Mouse (Mus musculus): ENCODE measurements around the gene Ankzf1. TPM values are rescaled to one million over a fixed set of nuclear protein-coding genes. Genes with fewer than 3 reads are reported as not detected.
A peak's percentile ranks its signal among the peaks of the same experiment; 100 is the strongest.

Gene Ankzf1
- 16.8 TPM in 2 replicates for polyA plus RNA-seq (2014; fragmentation: Nextera tagmentation; extraction: Ambion mirVana)

GRCm38 (mm10) chr1:75191622-75192402 is at the start of gene Ankzf1, which contains the start of gene Atg9a:
Gene Ankzf1 (plus strand): TSS chr1:75192151.
Gene Atg9a (minus strand): TSS chr1:75192196.
- ATAC-seq (replicated peaks; ENCODE audit: insufficient number of reproducible peaks, low FRiP score, low TSS enrichment, low read depth) (peak; percentile 99), DNase-seq (ENCODE audit: low spot score) (peak; percentile 97)
- Histone ChIP-seq H3K4me3 (ENCODE audit: low read depth, low read length) (peak within 1 kb of the TSS; percentile 70), H3K9ac (replicated peaks; ENCODE audit: low read length) (peak within 1 kb of the TSS; percentile 79), H3K4me2 (ENCODE audit: low read depth, low read length) (peak within 1 kb of the TSS; percentile 93), H3K27me3 (ENCODE audit: control insufficient read depth, insufficient read depth, low read length) (no peaks in the 10 kb centered on the region), H3K27ac (replicated peaks; ENCODE audit: low read depth, low read length) (peak within 1 kb of the TSS; percentile 64), H3K9me3 (replicated peaks; ENCODE audit: control insufficient read depth, low read length) (no peaks in the 10 kb centered on the region), H3K4me1 (ENCODE audit: control insufficient read depth, insufficient read depth, low read length) (no peaks in the 10 kb centered on the region), H3K36me3 (replicated peaks; ENCODE audit: control insufficient read depth, insufficient read depth, low read depth, low read length) (no peaks in the 10 kb centered on the region; the same call in 1 of the 2 replicates)
- under 1% methylated on average over 56 of the region's 56 CpGs for WGBS

- H3K4me2 ChIP-seq (ENCODE audit: low read depth, low read length), result peak within 1 kb of the TSS; percentile 94
- no peaks in the 10 kb centered on the region for H3K27me3 ChIP-seq (ENCODE audit: control insufficient read depth, insufficient read depth, low read length)
- H3K9ac ChIP-seq (replicated peaks; ENCODE audit: low read length), result peak within 1 kb of the TSS; percentile 70
- ATAC-seq (replicated peaks; ENCODE audit: insufficient number of reproducible peaks, low FRiP score, low TSS enrichment, low read depth) (peak; percentile 85), DNase-seq (ENCODE audit: low spot score) (peak; percentile 96)
- H3K4me3 ChIP-seq (ENCODE audit: low read depth, low read length), result peak within 1 kb of the TSS; percentile 57
- H3K36me3 ChIP-seq (replicated peaks; ENCODE audit: control insufficient read depth, insufficient read depth, low read depth, low read length), result peaks cover 13% of the 10 kb centered on the region
- no peaks in the 10 kb centered on the region for H3K4me1 ChIP-seq (ENCODE audit: control insufficient read depth, insufficient read depth, low read length)
- H3K9me3 ChIP-seq (replicated peaks; ENCODE audit: control insufficient read depth, low read length), result no peaks in the 10 kb centered on the region
- H3K27ac ChIP-seq (replicated peaks; ENCODE audit: low read depth, low read length), result peak within 1 kb of the TSS; percentile 73
- WGBS, result under 1% methylated on average over 70 of the region's 91 CpGs
These were observed 49.4 kb upstream of the Ankzf1 start, which contains the start of the genes Cnppd1 and Retreg2 for GRCm38 (mm10) chr1:75142301-75143261. Gene Cnppd1 (minus strand): TSS chr1:75142711. Gene Retreg2 (plus strand): TSS chr1:75142778.

- WGBS, result 93% methylated on average over 3 of the region's 3 CpGs
- Histone ChIP-seq H3K4me3 (ENCODE audit: low read depth, low read length) (no peak overlapping the region), H3K27me3 (ENCODE audit: control insufficient read depth, insufficient read depth, low read length) (no peaks in the 10 kb centered on the region), H3K9me3 (replicated peaks; ENCODE audit: control insufficient read depth, low read length) (no peaks in the 10 kb centered on the region), H3K4me1 (ENCODE audit: control insufficient read depth, insufficient read depth, low read length) (no peaks in the 10 kb centered on the region), H3K9ac (replicated peaks; ENCODE audit: low read length) (no peak overlapping the region), H3K36me3 (replicated peaks; ENCODE audit: control insufficient read depth, insufficient read depth, low read depth, low read length) (peaks cover 13% of the 10 kb centered on the region), H3K4me2 (ENCODE audit: low read depth, low read length) (no peak overlapping the region), H3K27ac (replicated peaks; ENCODE audit: low read depth, low read length) (no peak overlapping the region)
- no peak for ATAC-seq (replicated peaks; ENCODE audit: insufficient number of reproducible peaks, low FRiP score, low TSS enrichment, low read depth)
- DNase-seq (ENCODE audit: low spot score), result no peak
These were observed 46.4 kb upstream of the Ankzf1 start for GRCm38 (mm10) chr1:75145589-75145988.

GRCm38 (mm10) chr1:75147411-75148135 is 44.4 kb upstream of the Ankzf1 start:
- 78% methylated on average over 7 of the region's 7 CpGs for WGBS
- Histone ChIP-seq H3K4me3 (ENCODE audit: low read depth, low read length) (no peak overlapping the region), H3K4me1 (ENCODE audit: control insufficient read depth, insufficient read depth, low read length) (no peaks in the 10 kb centered on the region), H3K27ac (replicated peaks; ENCODE audit: low read depth, low read length) (no peak overlapping the region), H3K9ac (replicated peaks; ENCODE audit: low read length) (no peak overlapping the region), H3K4me2 (ENCODE audit: low read depth, low read length) (no peak overlapping the region), H3K9me3 (replicated peaks; ENCODE audit: control insufficient read depth, low read length) (no peaks in the 10 kb centered on the region), H3K27me3 (ENCODE audit: control insufficient read depth, insufficient read depth, low read length) (no peaks in the 10 kb centered on the region), H3K36me3 (replicated peaks; ENCODE audit: control insufficient read depth, insufficient read depth, low read depth, low read length) (peaks cover 13% of the 10 kb centered on the region)
- ATAC-seq (replicated peaks; ENCODE audit: insufficient number of reproducible peaks, low FRiP score, low TSS enrichment, low read depth) (no peak), DNase-seq (ENCODE audit: low spot score) (no peak)

- WGBS, result 91% methylated on average over 4 of the region's 4 CpGs
- peaks cover 13% of the 10 kb centered on the region for H3K36me3 ChIP-seq (replicated peaks; ENCODE audit: control insufficient read depth, insufficient read depth, low read depth, low read length)
- no peak overlapping the region for H3K4me2 ChIP-seq (ENCODE audit: low read depth, low read length)
- H3K9me3 ChIP-seq (replicated peaks; ENCODE audit: control insufficient read depth, low read length), result no peaks in the 10 kb centered on the region
- H3K9ac ChIP-seq (replicated peaks; ENCODE audit: low read length), result no peak overlapping the region
- no peak for ATAC-seq (replicated peaks; ENCODE audit: insufficient number of reproducible peaks, low FRiP score, low TSS enrichment, low read depth)
- no peak overlapping the region for H3K4me3 ChIP-seq (ENCODE audit: low read depth, low read length)
- DNase-seq (ENCODE audit: low spot score), result no peak
- no peaks in the 10 kb centered on the region for H3K27me3 ChIP-seq (ENCODE audit: control insufficient read depth, insufficient read depth, low read length)
- no peaks in the 10 kb centered on the region for H3K4me1 ChIP-seq (ENCODE audit: control insufficient read depth, insufficient read depth, low read length)
- no peak overlapping the region for H3K27ac ChIP-seq (replicated peaks; ENCODE audit: low read depth, low read length)
These were observed 43.2 kb upstream of the Ankzf1 start for GRCm38 (mm10) chr1:75148727-75149126.

GRCm38 (mm10) chr1:75155837-75156236 is 36.1 kb upstream of the Ankzf1 start:
- Histone ChIP-seq H3K4me2 (ENCODE audit: low read depth, low read length) (no peak overlapping the region), H3K4me3 (ENCODE audit: low read depth, low read length) (no peak overlapping the region), H3K4me1 (ENCODE audit: control insufficient read depth, insufficient read depth, low read length) (no peaks in the 10 kb centered on the region), H3K36me3 (replicated peaks; ENCODE audit: control insufficient read depth, insufficient read depth, low read depth, low read length) (no peaks in the 10 kb centered on the region), H3K9me3 (replicated peaks; ENCODE audit: control insufficient read depth, low read length) (no peaks in the 10 kb centered on the region), H3K9ac (replicated peaks; ENCODE audit: low read length) (no peak overlapping the region), H3K27me3 (ENCODE audit: control insufficient read depth, insufficient read depth, low read length) (no peaks in the 10 kb centered on the region), H3K27ac (replicated peaks; ENCODE audit: low read depth, low read length) (no peak overlapping the region)
- no peak for DNase-seq (ENCODE audit: low spot score)
- WGBS, result 75% methylated on average over 3 of the region's 3 CpGs
- ATAC-seq (replicated peaks; ENCODE audit: insufficient number of reproducible peaks, low FRiP score, low TSS enrichment, low read depth), result no peak

GRCm38 (mm10) chr1:75158990-75159389 is 33.0 kb upstream of the Ankzf1 start:
- Histone ChIP-seq H3K4me1 (ENCODE audit: control insufficient read depth, insufficient read depth, low read length) (no peaks in the 10 kb centered on the region), H3K9ac (replicated peaks; ENCODE audit: low read length) (no peak overlapping the region), H3K9me3 (replicated peaks; ENCODE audit: control insufficient read depth, low read length) (no peaks in the 10 kb centered on the region), H3K4me3 (ENCODE audit: low read depth, low read length) (no peak overlapping the region), H3K36me3 (replicated peaks; ENCODE audit: control insufficient read depth, insufficient read depth, low read depth, low read length) (no peaks in the 10 kb centered on the region), H3K27me3 (ENCODE audit: control insufficient read depth, insufficient read depth, low read length) (no peaks in the 10 kb centered on the region), H3K27ac (replicated peaks; ENCODE audit: low read depth, low read length) (no peak overlapping the region), H3K4me2 (ENCODE audit: low read depth, low read length) (no peak overlapping the region)
- DNase-seq (ENCODE audit: low spot score), result no peak
- ATAC-seq (replicated peaks; ENCODE audit: insufficient number of reproducible peaks, low FRiP score, low TSS enrichment, low read depth), result no peak
